Mouse (Mus musculus) olfactory bulb, adult 2 months (tissue): ENCODE measurements around the gene Slc35a3. TPM values are rescaled to one million over a fixed set of nuclear protein-coding genes. Genes with fewer than 3 reads are reported as not detected.

ENCODE experiments used
- H3K27ac ChIP-seq: fragments of 200-500 bp; 2 replicates; pipeline ENCODE4 v1.5.1; 2012; ENCODE audit warnings: low read depth, low read length; ENCODE audit not compliant: insufficient read depth
- H3K4me1 ChIP-seq: fragments of 200-500 bp; 2 replicates; pipeline ENCODE4 v1.6.1; 2012; ENCODE audit warnings: low read length; ENCODE audit not compliant: control insufficient read depth, insufficient read depth
- H3K4me3 ChIP-seq: fragments of 200-500 bp; 2 replicates; pipeline ENCODE4 v1.5.1; 2012; ENCODE audit warnings: mild to moderate bottlenecking, low read depth, low read length, moderate library complexity; ENCODE audit not compliant: insufficient read depth
- CTCF ChIP-seq: fragments of 200-500 bp; IDR thresholded peaks from 2 replicates; pipeline ENCODE4 v1.5.1; 2012; ENCODE audit warnings: low read depth, mild to moderate bottlenecking, low read length, moderate library complexity; ENCODE audit not compliant: insufficient read depth
- POLR2A ChIP-seq: fragments of 200-500 bp; IDR thresholded peaks from 2 replicates; pipeline ENCODE4 v1.6.1; 2012; ENCODE audit warnings: mild to moderate bottlenecking, low read depth, low read length, moderate library complexity; ENCODE audit not compliant: insufficient read depth
- WGBS: fragments of 180-500 bp; shearing (Covaris S2); methylation state at CpG from one replicate; pipeline ENCODE4 v1.1.7; 2018; 5-methylcytosine and 5-hydroxymethylcytosine counted together
- polyA plus RNA-seq: library from polyadenylated mRNA; stranded (reverse); fragments of >200 nt; gene quantifications from 2 replicates; pipeline ENCODE4 v1.2.4, GENCODE M21; 2012; ENCODE audit warnings: low replicate concordance; ENCODE audit not compliant: missing spikeins, insufficient read depth, insufficient read length

Slc35a3 gene
- polyA plus RNA-seq, 1 experiment: not detected

DNA sequence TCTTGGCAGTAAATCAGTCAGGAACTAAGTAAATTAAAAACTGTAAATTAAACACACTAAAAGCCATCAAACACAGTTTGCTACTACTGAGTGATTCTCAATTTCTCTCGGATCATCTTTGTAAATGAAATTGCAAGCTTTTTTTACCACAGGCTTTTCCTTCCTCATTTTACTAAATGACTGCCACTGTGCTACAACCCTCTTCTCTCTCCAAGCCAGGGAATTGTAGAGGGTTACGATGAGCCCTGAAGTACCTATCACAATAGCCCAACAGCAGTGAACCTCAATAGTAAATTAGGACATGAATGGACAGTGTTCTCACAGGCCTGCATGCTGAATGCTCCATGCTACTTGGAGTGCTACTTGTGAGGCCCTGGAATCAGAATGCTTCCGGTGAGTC is 78.5 kb downstream of the Slc35a3 start:
- no peak for TF ChIP-seq POLR2A
- TF ChIP-seq CTCF: no peak
- H3K27ac ChIP-seq: no peak overlapping the region
- 80% methylated on average over 3 of the region's 3 CpGs for WGBS
- peaks cover 2% of the 10 kb centered on the region; the same call in 1 of the 2 replicates for H3K4me1 ChIP-seq
- H3K4me3 ChIP-seq: no peak overlapping the region

- WGBS: 96% methylated on average over 3 of the region's 3 CpGs
- TF ChIP-seq CTCF (no peak), POLR2A (no peak)
- Histone ChIP-seq H3K4me1 (peaks cover 2% of the 10 kb centered on the region; the same call in 1 of the 2 replicates), H3K4me3 (no peak overlapping the region), H3K27ac (no peak overlapping the region)
Measured at GRCm38 (mm10) chr3:116632971-116633370, 79.7 kb downstream of the Slc35a3 start.

- Histone ChIP-seq H3K27ac (no peak overlapping the region), H3K4me1 (peaks cover 2% of the 10 kb centered on the region; the same call in 1 of the 2 replicates), H3K4me3 (no peak overlapping the region)
- WGBS: 54% methylated on average over 1 of the region's 1 CpGs
- TF ChIP-seq POLR2A (no peak), CTCF (no peak)
Measured at GRCm38 (mm10) chr3:116631459-116631858, 81.2 kb downstream of the Slc35a3 start.

DNA sequence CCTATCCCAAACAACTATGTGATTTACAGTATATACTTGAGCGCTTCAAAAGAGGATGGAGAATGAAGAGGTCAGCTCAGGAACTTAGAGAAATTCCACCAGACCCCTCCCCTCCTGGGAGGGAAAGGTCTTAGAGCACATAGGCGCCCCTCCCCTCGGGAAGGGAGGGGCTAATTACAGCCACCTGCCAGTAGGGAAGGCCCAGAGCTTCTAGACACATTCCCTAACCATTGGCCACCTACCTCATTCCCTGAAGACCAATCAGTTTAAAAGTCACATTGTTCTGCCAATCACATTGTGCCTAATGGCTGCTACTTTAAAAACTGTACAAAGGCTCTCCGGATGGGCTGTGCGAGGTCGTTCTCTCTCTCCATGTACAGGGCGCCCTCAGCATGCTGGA is 90.0 kb downstream of the Slc35a3 start:
- Histone ChIP-seq H3K4me1 (no peaks in the 10 kb centered on the region), H3K27ac (no peak overlapping the region), H3K4me3 (no peak overlapping the region)
- TF ChIP-seq CTCF (no peak), POLR2A (no peak)
- WGBS: 95% methylated on average over 7 of the region's 7 CpGs

DNA sequence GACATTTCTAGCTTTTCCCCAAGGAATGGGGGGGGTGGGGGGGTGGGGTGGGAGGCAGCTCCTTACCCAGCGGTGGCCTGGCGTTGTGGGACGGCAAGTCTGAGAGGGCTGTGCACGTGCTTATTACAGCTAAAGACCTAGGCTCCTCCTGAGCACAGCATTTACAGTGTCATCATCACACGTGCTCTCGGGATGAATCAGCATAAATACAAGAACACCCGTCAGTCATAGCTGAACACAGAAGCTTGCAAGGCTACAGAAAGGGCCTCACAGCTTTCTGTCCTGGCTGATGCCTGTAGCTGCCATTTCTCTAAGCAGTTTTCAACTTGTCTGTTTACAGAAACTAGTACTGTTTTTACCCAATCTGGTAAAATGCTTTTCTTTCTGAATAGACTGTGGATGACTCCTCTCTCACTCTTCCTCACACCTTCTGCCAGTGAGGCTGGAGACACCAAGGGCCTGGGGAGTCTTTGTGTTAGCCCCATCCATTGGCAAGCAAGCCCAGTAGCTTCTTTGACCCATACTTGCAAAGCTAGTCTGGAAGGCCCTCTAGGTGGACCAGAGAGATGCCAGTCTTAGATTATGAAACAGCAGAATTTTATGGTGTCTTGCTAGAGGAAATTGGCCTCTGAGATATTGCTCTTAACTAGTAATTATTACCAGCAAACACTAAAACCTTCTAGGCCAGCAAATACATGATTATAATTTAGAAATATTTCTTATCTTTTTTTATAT is 91.8 kb downstream of the Slc35a3 start:
- 74% methylated on average over 7 of the region's 7 CpGs for WGBS
- no peaks in the 10 kb centered on the region for H3K4me1 ChIP-seq
- H3K27ac ChIP-seq: no peak overlapping the region
- no peak overlapping the region for H3K4me3 ChIP-seq
- TF ChIP-seq POLR2A (no peak), CTCF (no peak)

Other genes with a start within 250 kb of the Slc35a3 start
- not detected in 2 replicates for gene Rtca, start 204.6 kb downstream of the Slc35a3 start, polyA plus RNA-seq
- gene Dbt, start 199.8 kb downstream of the Slc35a3 start, polyA plus RNA-seq: not detected in 2 replicates
- gene Lrrc39, start 149.9 kb downstream of the Slc35a3 start, polyA plus RNA-seq: not detected in 2 replicates
- gene Sass6, start 117.8 kb downstream of the Slc35a3 start, polyA plus RNA-seq: not detected in 2 replicates
- not detected in 2 replicates for gene Trmt13, start 98.2 kb downstream of the Slc35a3 start, polyA plus RNA-seq
- not detected in 2 replicates for gene Mfsd14a, start 50.2 kb downstream of the Slc35a3 start, polyA plus RNA-seq
- gene Gm43191, start 31.6 kb downstream of the Slc35a3 start, polyA plus RNA-seq: not detected in 2 replicates
- not detected in 2 replicates for gene Agl, start 95.3 kb upstream of the Slc35a3 start, polyA plus RNA-seq
- not detected in 2 replicates for gene Frrs1, start 146.6 kb upstream of the Slc35a3 start, polyA plus RNA-seq